Comparison of ENCODE assay signal across 21 mouse cellular contexts in the genomic region with DNA sequence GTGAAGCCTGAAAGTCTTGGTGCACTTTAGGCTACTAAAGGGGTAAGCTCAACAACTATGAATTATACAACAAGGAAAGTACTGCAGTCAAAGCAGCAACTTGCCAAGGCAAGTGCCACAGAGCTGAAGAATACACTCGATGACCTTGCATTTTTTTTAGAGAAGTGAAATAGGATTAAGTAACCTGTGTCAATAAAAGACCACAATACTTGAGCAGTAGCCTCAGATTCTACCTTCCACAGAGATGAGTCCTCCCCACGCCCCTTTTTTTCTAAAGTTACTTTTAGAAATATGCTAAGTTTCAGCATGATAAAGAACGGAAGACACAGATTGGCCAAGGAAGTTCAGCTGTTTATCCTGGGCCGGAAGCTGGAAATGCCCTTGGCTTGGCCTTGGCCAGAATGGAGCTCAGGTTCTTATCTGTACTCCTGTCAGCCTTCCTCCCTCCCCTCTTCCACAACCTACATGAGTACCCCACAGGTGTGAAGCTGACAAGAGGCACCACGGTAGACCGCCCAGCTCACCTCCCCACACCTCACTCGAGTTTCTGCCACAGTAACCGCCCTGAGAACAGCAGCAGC. TPM values are rescaled to one million over a fixed set of nuclear protein-coding genes. Genes with fewer than 3 reads are reported as not detected.
DNase-seq lines count a peak whose midpoint lies in the region; ATAC-seq lines count a peak whose summit lies in the region.
"Had no signal": no experiment of that assay in that cellular context is flagged by ENCODE, and none has a peak within 500 bp of the region (broad histone marks: within the 10 kb centered on the region; RNA-seq: fewer than 3 reads in every experiment).

No protein-coding gene starts in this region.

- ATAC-seq in megakaryocyte, adult 5-6 weeks (ENCODE audit: poor library complexity, severe bottlenecking): peak; percentile 95
- ATAC-seq: activated CD4-positive, CD25-positive, alpha-beta regulatory T cell, adult 4 months; forebrain, embryonic 16.5 days; hindbrain, embryonic 16.5 days; intestine, postnatal 0 days had no signal

- peak; percentile 25 for DNase-seq in adrenal gland, postnatal 14 days
- DNase-seq in adrenal gland, postnatal 4 days (ENCODE audit: low spot score in 2 of 2): no peak
- DNase-seq in 416B (ENCODE audit: low read depth) (peak; percentile 78), R1 (ENCODE audit: low read depth, low spot score) (peak; percentile 33)
- no peak for DNase-seq in left cerebral cortex, adult 11 months (ENCODE audit: low spot score)
- DNase-seq in kidney, postnatal 14 days: no peak
- no peak for DNase-seq in gastrocnemius, adult 8-10 months (ENCODE audit: low spot score in 2 of 2)
- DNase-seq: B cell, adult 2 months; cerebellum, adult 11-12 months; cerebellum, postnatal 14 days; heart, postnatal 36 days; kidney, postnatal 10 days; layer of hippocampus, postnatal 36 days; lung, adult 2 months; midbrain, embryonic 14.5 days; thymus, adult 2 months had no signal

RNA-seq across cellular contexts. Expression of a gene that starts 11.1 kb away (rescaled TPM):
- 11.1 and 11.8 TPM in 2 replicates for total RNA-seq in adrenal gland, postnatal 14 days (2021)
- total RNA-seq in adrenal gland, postnatal 4 days (2021): 10 to 100 TPM; 11.8 to 18.5 TPM
- 7.0 and 8.6 TPM in 2 replicates for total RNA-seq in megakaryocyte, adult 5-6 weeks (2015)
- total RNA-seq in megakaryocyte, adult 5-6 weeks (2017): 3.0 and 4.0 TPM in 2 replicates
- 1 to 10 TPM in 2 of 4 experiments, under 1 TPM in 2; 0.70 to 1.7 (median 1.3) TPM for total RNA-seq in gastrocnemius, adult 8-10 months (2022)

Comparison
In these comparisons a context has a peak if more than half of its experiments do, and no peak if none do; other contexts are left out.
1. DNase-seq: peak in adrenal gland, postnatal 14 days (single experiment), 416B (single experiment) and R1 (single experiment); none in adrenal gland, postnatal 4 days (0 of 2), left cerebral cortex, adult 11 months (single experiment), kidney, postnatal 14 days (single experiment) and gastrocnemius, adult 8-10 months (0 of 2).